Mouse (Mus musculus) stomach, embryonic 15.5 days (tissue): ENCODE data around the gene Nfic. TPM values are rescaled to one million over a fixed set of nuclear protein-coding genes. Genes with fewer than 3 reads are reported as not detected.
A peak's percentile ranks its signal among the peaks of the same experiment; 100 is the strongest.

Source experiments
- ATAC-seq: fragments of 200-750 bp; cut with Nextera tagmentation; 2 replicates; pipeline ENCODE4 v1.8.0; 2017; ENCODE audit warnings: low read depth, moderate number of reproducible peaks, moderate TSS enrichment; ENCODE audit not compliant: insufficient read depth, low FRiP score
- H3K27ac ChIP-seq: fragments of 300-500 bp; sonication (generic); 2 replicates; pipeline ENCODE4 v1.5.1; 2015; ENCODE audit warnings: mild to moderate bottlenecking, inconsistent platforms
- H3K27me3 ChIP-seq: fragments of 300-500 bp; sonication (generic); replicated peaks from 2 replicates; pipeline ENCODE4 v1.6.1; 2015; ENCODE audit warnings: inconsistent platforms
- H3K36me3 ChIP-seq: fragments of 300-500 bp; sonication (generic); 2 replicates; pipeline ENCODE4 v1.6.1; 2015; ENCODE audit warnings: inconsistent platforms
- H3K4me1 ChIP-seq: fragments of 300-500 bp; sonication (generic); 2 replicates; pipeline ENCODE4 v1.6.1; 2015; ENCODE audit warnings: inconsistent platforms
- H3K4me2 ChIP-seq: fragments of 300-500 bp; sonication (generic); 2 replicates; pipeline ENCODE4 v1.6.1; 2015; ENCODE audit warnings: mild to moderate bottlenecking, inconsistent platforms
- H3K4me3 ChIP-seq: fragments of 300-500 bp; sonication (generic); replicated peaks from 2 replicates; pipeline ENCODE4 v1.5.1; 2015; ENCODE audit warnings: inconsistent platforms
- H3K9ac ChIP-seq: fragments of 300-500 bp; sonication (generic); 2 replicates; pipeline ENCODE4 v1.6.1; 2015; ENCODE audit warnings: inconsistent platforms
- H3K9me3 ChIP-seq: fragments of 300-500 bp; sonication (generic); 2 replicates; pipeline ENCODE4 v1.6.1; 2016; ENCODE audit warnings: inconsistent platforms
- WGBS: fragments of 180-500 bp; shearing (Covaris S2); methylation state at CpG from one replicate; pipeline ENCODE4 v1.1.7; 2015; 5-methylcytosine and 5-hydroxymethylcytosine counted together
- polyA plus RNA-seq: library from polyadenylated mRNA; unstranded; fragments of >200 nt; fragmentation: Nextera tagmentation; extraction: Ambion mirVana; gene quantifications from 2 replicates; pipeline ENCODE4 v1.2.1, GENCODE M21; 2015

The Nfic gene
- 65.5 and 78.2 TPM in 2 replicates for polyA plus RNA-seq

DNA sequence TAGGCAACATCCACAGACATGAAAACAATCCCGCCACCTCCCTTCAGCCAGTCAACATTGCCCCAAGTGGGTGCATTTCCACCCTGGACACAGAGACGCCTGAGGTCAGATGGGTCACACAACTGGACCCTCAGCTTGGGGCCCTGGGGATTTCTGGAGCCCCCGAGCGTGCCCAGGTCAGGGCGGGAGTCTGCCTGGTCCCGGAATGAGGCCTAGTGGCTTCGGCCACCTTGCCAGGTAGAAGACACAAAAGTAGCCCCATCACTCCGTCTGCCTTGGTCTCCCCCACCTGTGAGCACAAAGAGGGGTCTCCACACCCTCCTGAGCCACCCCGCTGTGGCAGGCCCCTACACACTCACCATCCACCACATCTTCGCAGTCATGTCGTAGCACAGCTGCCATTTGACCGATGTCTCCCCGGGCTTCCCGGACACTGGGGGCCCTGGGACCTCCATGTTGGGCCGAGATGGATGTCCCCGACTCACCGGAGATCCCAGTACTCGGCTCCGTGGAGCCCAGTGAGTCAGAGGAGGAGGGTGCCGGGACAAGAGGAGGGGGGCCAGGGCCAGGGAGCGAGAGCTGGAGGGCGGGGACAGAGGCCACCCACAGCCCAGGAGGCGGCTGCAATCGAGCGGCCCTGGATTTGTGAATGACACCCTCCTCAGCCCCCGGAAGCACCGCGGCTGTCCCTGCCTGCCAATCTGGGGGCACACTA lies at the start of gene Nfic:
Gene Nfic (minus strand): TSS at position 455 of the 715 bp plus-strand sequence.
- ATAC-seq: no peak

DNA sequence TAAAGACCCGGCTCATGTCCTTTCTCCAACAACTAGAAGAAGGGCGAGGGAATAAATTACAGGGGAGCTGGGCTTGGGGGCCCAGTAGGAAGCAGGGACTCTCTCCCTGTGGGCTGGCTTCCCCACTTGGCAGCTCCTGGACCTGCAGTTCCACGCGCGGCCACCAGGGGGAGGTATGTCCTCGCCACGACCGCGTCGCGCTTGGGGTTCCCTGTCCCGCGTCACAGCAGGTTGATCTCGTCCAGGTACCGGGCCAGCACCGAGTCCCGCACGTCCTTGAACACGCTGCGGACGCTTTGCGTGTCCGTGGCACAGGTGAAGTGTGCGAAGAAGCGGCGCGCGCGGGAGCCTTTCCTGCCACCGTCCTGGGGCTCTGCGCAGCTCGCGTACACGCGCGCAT lies 47.2 kb upstream of the Nfic start:
- Histone ChIP-seq H3K9ac (no peak overlapping the region), H3K27me3 (no peaks in the 10 kb centered on the region), H3K4me3 (peak overlapping the region; percentile 38), H3K9me3 (no peaks in the 10 kb centered on the region), H3K4me1 (no peaks in the 10 kb centered on the region), H3K36me3 (no peaks in the 10 kb centered on the region), H3K4me2 (peak overlapping the region; percentile 85), H3K27ac (no peak overlapping the region)
- 11% methylated on average over 36 of the region's 36 CpGs for WGBS
- ATAC-seq: peak; percentile 27; the same call in 1 of the 2 replicates

More for the DNA sequence above, at the start of gene Nfic:
- H3K9ac ChIP-seq: no peak within 1 kb of the TSS
- peaks cover 89% of the 10 kb centered on the region for H3K27me3 ChIP-seq
- no peak within 1 kb of the TSS for H3K4me2 ChIP-seq
- no peaks in the 10 kb centered on the region for H3K36me3 ChIP-seq
- no peaks in the 10 kb centered on the region; the same call in 1 of the 2 replicates for H3K4me1 ChIP-seq
- no peaks in the 10 kb centered on the region for H3K9me3 ChIP-seq
- no peak within 1 kb of the TSS for H3K4me3 ChIP-seq
- H3K27ac ChIP-seq: no peak within 1 kb of the TSS
- 53% methylated on average over 28 of the region's 28 CpGs for WGBS

DNA sequence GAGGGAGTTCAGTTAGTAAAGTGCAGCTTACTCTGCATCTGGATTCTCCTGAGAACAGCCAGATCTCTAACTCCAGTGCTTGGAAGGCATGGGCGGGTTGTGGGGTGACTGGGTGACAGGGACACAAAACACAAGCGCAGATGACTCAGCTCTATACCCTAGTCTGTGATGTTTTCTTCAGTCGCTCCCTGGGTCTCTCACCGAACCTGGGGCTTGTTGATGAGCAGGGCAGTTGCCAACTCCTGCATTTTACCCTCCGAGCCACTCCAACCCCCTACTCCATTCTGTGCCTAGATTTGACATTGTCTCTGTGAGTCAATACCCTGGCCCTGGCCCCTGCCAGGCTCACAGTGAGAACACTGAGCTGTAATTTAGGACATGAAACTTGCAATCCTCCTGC lies 46.4 kb upstream of the Nfic start:
- Histone ChIP-seq H3K9ac (no peak overlapping the region), H3K4me2 (no peak overlapping the region), H3K9me3 (no peaks in the 10 kb centered on the region), H3K27ac (no peak overlapping the region), H3K4me3 (no peak overlapping the region), H3K27me3 (no peaks in the 10 kb centered on the region), H3K36me3 (no peaks in the 10 kb centered on the region), H3K4me1 (no peaks in the 10 kb centered on the region)
- 85% methylated on average over 5 of the region's 5 CpGs for WGBS
- no peak for ATAC-seq

DNA sequence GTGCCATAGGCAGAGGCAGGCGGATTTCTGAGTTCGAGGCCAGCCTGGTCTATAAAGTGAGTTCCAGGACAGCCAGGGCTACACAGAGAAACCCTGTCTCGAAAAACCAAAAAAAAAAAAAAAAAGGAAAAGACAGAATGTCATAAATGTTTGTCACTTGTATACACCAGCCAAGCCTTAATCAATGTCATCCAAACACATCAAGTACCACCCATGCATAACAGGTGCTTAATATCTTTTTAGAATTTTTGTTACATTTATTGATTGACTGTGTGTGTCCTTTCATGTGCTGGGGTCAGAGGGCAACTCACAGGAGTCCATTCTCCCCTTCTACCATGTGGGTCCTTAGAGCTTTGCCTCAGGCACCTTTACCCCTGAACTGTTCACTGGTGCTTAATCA lies 44.6 kb upstream of the Nfic start, which contains the start of gene S1pr4:
Gene S1pr4 (minus strand): TSS at position 101 of the 400 bp plus-strand sequence.
- no peak within 1 kb of the TSS for H3K27ac ChIP-seq
- 81% methylated on average over 3 of the region's 3 CpGs for WGBS
- no peak for ATAC-seq
- peaks cover 5% of the 10 kb centered on the region for H3K4me1 ChIP-seq
- no peak within 1 kb of the TSS for H3K9ac ChIP-seq
- no peaks in the 10 kb centered on the region for H3K27me3 ChIP-seq
- peak within 1 kb of the TSS; percentile 1; the same call in 1 of the 2 replicates for H3K4me2 ChIP-seq
- H3K9me3 ChIP-seq: no peaks in the 10 kb centered on the region
- no peaks in the 10 kb centered on the region for H3K36me3 ChIP-seq
- 0 out of 2 replicates have a peak within 1 kb of the TSS, but pooled peaks have one; percentile 8 for H3K4me3 ChIP-seq

DNA sequence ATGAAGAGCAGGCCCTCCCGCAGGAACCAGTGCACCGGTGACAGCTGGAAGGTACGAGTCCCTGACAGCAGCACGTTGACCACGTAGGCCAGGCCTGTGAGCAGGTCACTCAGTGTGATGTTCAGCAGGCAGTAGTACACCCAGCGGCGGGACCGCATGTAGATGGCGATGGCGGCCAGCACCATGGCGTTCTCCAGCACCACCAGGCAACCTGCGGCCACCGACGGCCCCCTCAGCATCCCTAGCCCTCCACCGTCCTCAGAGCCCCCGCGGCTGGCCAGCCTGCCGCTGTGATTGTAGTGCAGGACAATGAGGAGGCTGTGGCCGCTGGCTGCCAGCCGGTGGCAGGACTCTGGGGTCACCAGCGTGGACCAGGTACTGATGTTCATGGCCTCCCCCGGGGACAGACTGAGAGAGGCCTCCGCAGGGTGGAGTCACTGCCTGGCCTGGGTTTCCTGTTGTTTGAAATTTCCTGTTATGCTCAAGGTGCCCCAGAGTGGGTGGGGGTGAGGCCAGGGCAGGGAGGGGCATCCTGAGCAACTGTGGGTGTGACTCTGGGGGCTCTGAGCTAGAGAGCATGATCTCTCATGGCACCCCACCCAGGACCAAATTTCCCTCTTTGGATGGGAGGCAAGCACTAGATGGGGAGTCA lies 43.9 kb upstream of the Nfic start:
- H3K27ac ChIP-seq: no peak overlapping the region
- H3K36me3 ChIP-seq: no peaks in the 10 kb centered on the region
- 69% methylated on average over 23 of the region's 23 CpGs for WGBS
- no peaks in the 10 kb centered on the region for H3K9me3 ChIP-seq
- no peak for ATAC-seq
- H3K4me3 ChIP-seq: 0 out of 2 replicates have a peak overlapping the region, but pooled peaks have one; percentile 8
- 0 out of 2 replicates have a peak overlapping the region, but pooled peaks have one; percentile 1 for H3K4me2 ChIP-seq
- no peaks in the 10 kb centered on the region for H3K27me3 ChIP-seq
- H3K4me1 ChIP-seq: peaks cover 12% of the 10 kb centered on the region
- no peak overlapping the region for H3K9ac ChIP-seq

DNA sequence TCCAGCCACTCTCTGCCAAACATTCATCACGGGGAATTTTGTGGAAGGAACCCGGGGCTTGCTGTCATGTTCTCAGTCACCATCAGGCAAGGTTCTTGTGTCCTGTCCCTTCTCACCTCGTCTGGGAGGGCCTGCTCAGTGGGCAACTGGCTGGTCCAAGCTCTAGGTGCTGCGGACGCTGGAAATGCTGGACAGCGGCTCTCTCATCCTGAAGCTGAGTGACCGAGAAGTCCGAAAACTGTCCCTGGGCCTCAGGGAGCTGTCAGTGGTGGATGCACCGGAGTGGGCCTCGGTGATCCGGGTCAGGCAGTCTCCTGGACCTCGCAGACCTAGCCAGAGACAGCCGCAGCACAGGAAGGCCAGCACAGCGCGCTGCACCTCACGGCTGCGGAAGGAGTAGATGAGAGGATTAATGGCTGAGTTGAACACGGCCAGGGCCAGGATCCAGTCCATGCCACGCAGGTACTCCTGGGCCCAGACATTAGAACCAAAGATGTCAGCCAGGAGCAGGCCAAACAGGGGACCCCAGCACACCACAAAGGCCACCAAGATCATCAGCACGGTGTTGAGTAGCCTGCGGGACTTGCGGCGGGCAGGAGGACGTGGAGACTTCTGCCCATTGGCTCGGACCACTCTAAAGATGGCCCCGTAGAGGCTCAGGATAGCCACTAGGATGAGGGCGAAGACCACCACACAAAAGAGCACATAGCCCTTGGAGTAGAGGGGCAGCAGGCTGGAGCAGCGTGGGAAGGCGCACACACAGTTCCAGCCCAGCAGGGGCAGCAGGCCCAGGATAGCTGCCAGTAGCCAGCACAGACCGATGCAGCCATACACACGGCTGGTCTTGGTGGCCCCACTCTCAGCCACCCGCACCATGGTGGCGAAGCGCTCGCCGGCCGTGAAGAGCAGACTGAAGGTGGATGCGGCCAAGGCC lies 43.1 kb upstream of the Nfic start:
- ATAC-seq: no peak

DNA sequence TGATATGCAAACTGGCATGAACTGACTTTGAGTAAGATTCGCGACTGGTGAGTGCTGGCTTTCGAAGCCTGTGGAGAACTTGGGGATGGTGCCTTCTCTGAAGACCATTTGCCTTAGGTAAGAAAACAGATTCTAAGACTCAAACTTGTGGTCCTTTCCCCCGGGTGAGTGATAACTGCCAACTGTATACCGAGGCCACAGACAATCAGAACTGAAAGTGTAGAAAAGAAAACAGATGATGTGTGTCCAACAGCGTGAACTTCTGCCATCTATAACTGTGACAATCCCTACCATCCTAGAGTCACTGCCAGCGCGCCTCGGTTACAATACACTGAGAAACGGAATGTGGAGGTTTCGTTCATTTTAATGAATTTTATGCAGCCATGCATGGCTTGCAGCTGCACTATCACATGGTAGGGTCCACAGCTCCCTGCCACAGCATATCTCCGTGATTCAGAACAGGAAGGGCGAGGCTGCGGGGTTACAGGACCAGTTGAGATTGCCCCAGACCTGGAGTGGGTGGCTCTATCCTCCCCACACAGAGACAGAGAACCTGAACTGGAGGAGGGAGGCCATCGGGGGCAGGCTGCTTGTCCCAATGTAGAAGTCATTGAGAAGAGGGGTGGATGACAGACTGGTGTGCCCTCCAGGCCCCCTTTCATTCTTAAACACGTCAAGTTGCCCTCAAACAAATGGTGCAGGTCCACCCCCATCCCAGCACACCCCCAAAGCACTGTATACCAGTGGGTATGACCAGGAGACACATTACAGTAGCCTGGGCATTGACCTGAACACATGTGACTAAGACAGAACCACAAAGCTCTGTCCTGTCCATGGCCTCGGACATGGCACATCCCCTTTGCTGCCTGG lies 42.2 kb upstream of the Nfic start:
- Histone ChIP-seq H3K27ac (no peak overlapping the region), H3K9me3 (no peaks in the 10 kb centered on the region), H3K27me3 (no peaks in the 10 kb centered on the region), H3K36me3 (peaks cover 7% of the 10 kb centered on the region), H3K4me3 (peak overlapping the region; percentile 84), H3K4me1 (peaks cover 15% of the 10 kb centered on the region), H3K4me2 (peak overlapping the region; percentile 52), H3K9ac (no peak overlapping the region)
- 77% methylated on average over 17 of the region's 17 CpGs for WGBS
- no peak for ATAC-seq

More for the DNA sequence above, 43.1 kb upstream of the Nfic start:
- no peaks in the 10 kb centered on the region for H3K9me3 ChIP-seq
- no peak overlapping the region for H3K9ac ChIP-seq
- 0 out of 2 replicates have a peak overlapping the region, but pooled peaks have one; percentile 8 for H3K4me3 ChIP-seq
- no peaks in the 10 kb centered on the region for H3K36me3 ChIP-seq
- H3K4me2 ChIP-seq: peak overlapping the region; percentile 12; the same call in 1 of the 2 replicates
- H3K4me1 ChIP-seq: peaks cover 15% of the 10 kb centered on the region
- H3K27ac ChIP-seq: no peak overlapping the region
- 80% methylated on average over 38 of the region's 38 CpGs for WGBS
- no peaks in the 10 kb centered on the region for H3K27me3 ChIP-seq

DNA sequence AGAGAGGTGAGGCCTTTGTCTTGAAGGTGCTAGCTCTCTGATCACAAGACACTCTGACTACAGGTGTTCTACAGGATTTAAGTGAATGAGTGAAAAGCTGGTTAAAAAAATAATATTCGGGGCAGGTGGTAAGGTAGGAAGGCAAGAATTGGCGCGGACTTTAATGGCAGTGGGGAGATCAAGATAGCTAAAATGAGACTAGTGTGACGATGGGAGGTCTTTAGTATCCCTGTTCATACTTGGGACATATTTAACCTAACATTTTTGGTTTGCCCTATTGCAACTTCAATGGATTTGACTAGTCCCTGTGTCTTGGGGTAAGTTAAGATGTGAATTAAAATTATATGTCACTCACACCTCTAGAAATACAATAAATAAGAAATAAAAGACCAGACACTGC lies 41.5 kb upstream of the Nfic start:
- Histone ChIP-seq H3K4me2 (peak overlapping the region; percentile 52), H3K27ac (no peak overlapping the region), H3K36me3 (peaks cover 14% of the 10 kb centered on the region), H3K4me1 (peaks cover 15% of the 10 kb centered on the region), H3K4me3 (peak overlapping the region; percentile 84), H3K9me3 (no peaks in the 10 kb centered on the region), H3K27me3 (no peaks in the 10 kb centered on the region), H3K9ac (no peak overlapping the region)
- no peak for ATAC-seq
- 27% methylated on average over 4 of the region's 4 CpGs for WGBS

DNA sequence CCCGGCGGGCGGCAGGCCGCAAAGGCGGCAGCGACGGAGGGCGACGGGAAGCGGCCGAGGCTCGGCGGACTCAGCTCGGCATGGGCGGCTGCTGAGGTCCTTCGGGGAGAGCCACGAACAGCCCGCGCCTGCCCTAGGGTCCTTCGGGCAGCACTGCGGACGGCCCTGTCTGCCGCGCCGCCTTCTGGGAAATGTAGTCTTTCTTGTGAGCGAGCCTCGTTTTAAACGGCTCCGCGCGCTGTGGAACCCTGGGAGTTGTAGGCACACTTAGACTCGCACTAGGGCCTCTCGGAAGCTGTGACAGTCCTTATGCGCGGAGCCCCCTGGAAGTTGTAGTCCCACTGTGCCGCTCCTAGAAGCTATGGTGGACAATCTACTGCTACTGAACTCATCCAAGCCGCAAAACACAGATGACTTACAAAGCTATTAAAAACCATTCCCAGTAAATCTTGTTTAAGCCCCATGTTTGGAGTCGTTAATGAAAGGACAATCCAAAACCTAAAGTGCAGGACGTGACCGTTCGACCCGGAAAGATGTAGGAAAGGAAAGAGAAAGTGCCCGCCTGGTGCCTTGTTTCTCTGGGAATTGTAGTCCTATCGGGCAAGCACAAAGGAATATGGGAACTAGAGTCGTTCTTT lies 40.9 kb upstream of the Nfic start, which contains the start of gene Ncln:
Gene Ncln (minus strand): TSS at position 129 of the 638 bp plus-strand sequence.
- ATAC-seq: peak; percentile 97
- under 1% methylated on average over 45 of the region's 45 CpGs for WGBS
- Histone ChIP-seq H3K4me1 (peaks cover 15% of the 10 kb centered on the region), H3K4me2 (peak within 1 kb of the TSS; percentile 92), H3K4me3 (peak within 1 kb of the TSS; percentile 84), H3K9me3 (no peaks in the 10 kb centered on the region), H3K9ac (peak within 1 kb of the TSS; percentile 68), H3K36me3 (peaks cover 20% of the 10 kb centered on the region), H3K27me3 (no peaks in the 10 kb centered on the region), H3K27ac (peak within 1 kb of the TSS; percentile 72)

DNA sequence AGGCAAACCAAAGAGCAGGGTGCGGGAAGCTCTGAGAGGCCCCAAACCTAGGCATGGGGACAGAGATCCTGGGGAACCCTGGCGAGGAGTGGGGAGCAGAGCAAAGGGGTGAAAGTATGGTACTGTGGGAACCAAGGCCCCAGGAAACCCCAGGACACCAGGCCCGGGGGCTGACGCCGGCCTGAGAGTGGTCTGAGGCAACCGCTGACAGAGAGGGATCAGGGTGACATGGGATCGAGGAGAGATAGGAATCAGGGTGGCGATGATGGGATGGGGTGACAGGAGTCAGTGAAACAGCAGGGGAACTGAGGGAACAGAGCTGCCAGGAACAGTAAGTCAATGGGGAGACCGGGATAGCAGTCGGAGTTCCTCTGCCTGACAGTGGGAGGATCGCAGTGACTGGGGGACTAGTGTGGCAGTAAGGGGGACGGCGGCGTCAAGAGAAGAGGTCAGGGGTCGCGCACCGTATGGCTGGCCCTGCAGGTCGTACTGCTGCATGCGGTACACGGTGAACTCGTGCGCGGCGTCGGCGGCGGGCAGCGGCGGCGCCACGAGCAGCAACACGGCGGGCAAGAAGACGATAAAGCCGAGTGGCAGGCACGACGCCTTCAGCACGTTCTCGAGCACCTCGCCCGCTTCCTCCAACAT lies 40.3 kb upstream of the Nfic start:
- peaks cover 26% of the 10 kb centered on the region for H3K36me3 ChIP-seq
- under 1% methylated on average over 39 of the region's 41 CpGs for WGBS
- H3K9me3 ChIP-seq: no peaks in the 10 kb centered on the region
- H3K27me3 ChIP-seq: no peaks in the 10 kb centered on the region
- peak overlapping the region; percentile 92 for H3K4me2 ChIP-seq
- H3K4me3 ChIP-seq: peak overlapping the region; percentile 84
- ATAC-seq: peak; percentile 12
- peaks cover 15% of the 10 kb centered on the region for H3K4me1 ChIP-seq
- H3K9ac ChIP-seq: peak overlapping the region; percentile 68
- peak overlapping the region; percentile 21; the same call in 1 of the 2 replicates for H3K27ac ChIP-seq
